Mouse (Mus musculus): ENCODE data around the gene Aspm. TPM values are rescaled to one million over a fixed set of nuclear protein-coding genes. Genes with fewer than 3 reads are reported as not detected.
"Not testable (repeated sequence)": the region's sequence is repeated elsewhere in the genome, so short reads cannot be mapped to it uniquely, and the experiment has no call there.

The Aspm gene
- polyA plus RNA-seq, 1 experiment from 2014 or later: 18.3 TPM

DNA sequence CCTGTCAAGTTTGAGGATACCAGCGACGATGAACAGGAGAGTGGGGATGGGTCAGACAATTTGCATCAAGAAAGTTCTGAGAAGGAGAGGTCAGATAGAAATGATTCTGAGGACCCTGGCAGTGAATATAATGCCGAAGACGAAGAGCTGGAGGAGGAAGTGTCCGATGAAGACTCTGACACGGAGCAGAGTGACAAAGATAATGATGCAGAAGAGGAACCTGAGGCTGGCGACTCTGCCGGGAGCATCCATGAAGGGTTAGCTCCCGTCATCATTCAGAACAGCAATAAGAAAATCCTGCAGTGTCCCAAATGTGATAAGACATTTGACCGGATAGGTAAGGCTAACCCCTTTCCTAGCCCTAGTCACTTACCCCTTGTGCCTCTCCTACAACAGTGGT is 30.6 kb upstream of the Aspm start:
- H3K9ac ChIP-seq (ENCODE audit: low read depth, low read length): peak overlapping the region; percentile 46; the same call in 1 of the 2 replicates
- peak overlapping the region; percentile 89 for H3K4me3 ChIP-seq (ENCODE audit: low read depth, low read length)
- WGBS (ENCODE audit: insufficient replicate concordance): 30% methylated on average over 10 of the region's 10 CpGs
- no peaks in the 10 kb centered on the region for H3K27me3 ChIP-seq (ENCODE audit: control insufficient read depth, insufficient read depth, low read length)
- no peak for ATAC-seq (replicated peaks; ENCODE audit: insufficient number of reproducible peaks, low FRiP score, low TSS enrichment)
- H3K36me3 ChIP-seq (ENCODE audit: control insufficient read depth, insufficient read depth, low read length): peaks cover under 1% of the 10 kb centered on the region; the same call in 1 of the 2 replicates
- H3K9me3 ChIP-seq (replicated peaks; ENCODE audit: control insufficient read depth, low read length): no peaks in the 10 kb centered on the region
- peak overlapping the region; percentile 89 for H3K4me2 ChIP-seq
- peaks cover 23% of the 10 kb centered on the region for H3K4me1 ChIP-seq (ENCODE audit: control insufficient read depth, insufficient read depth, low read length)
- no peak overlapping the region for H3K27ac ChIP-seq (ENCODE audit: low read depth, low read length)

GRCm38 (mm10) chr1:139425006-139425405 is 29.6 kb upstream of the Aspm start:
- Histone ChIP-seq H3K4me1 (ENCODE audit: control insufficient read depth, insufficient read depth, low read length) (peaks cover 23% of the 10 kb centered on the region), H3K9ac (ENCODE audit: low read depth, low read length) (0 out of 2 replicates have a peak overlapping the region, but pooled peaks have one; percentile 3), H3K36me3 (ENCODE audit: control insufficient read depth, insufficient read depth, low read length) (peaks cover 6% of the 10 kb centered on the region; the same call in 1 of the 2 replicates), H3K9me3 (replicated peaks; ENCODE audit: control insufficient read depth, low read length) (no peaks in the 10 kb centered on the region), H3K4me2 (peak overlapping the region; percentile 65), H3K27ac (ENCODE audit: low read depth, low read length) (no peak overlapping the region), H3K4me3 (ENCODE audit: low read depth, low read length) (peak overlapping the region; percentile 33), H3K27me3 (ENCODE audit: control insufficient read depth, insufficient read depth, low read length) (no peaks in the 10 kb centered on the region)
- 38% methylated on average over 3 of the region's 3 CpGs for WGBS (ENCODE audit: insufficient replicate concordance)
- ATAC-seq (replicated peaks; ENCODE audit: insufficient number of reproducible peaks, low FRiP score, low TSS enrichment): no peak

- H3K4me3 ChIP-seq (ENCODE audit: low read depth, low read length): no peak overlapping the region
- H3K4me1 ChIP-seq (ENCODE audit: control insufficient read depth, insufficient read depth, low read length): no peaks in the 10 kb centered on the region
- H3K27ac ChIP-seq (ENCODE audit: low read depth, low read length): no peak overlapping the region
- no peak overlapping the region for H3K4me2 ChIP-seq
- no peaks in the 10 kb centered on the region for H3K9me3 ChIP-seq (replicated peaks; ENCODE audit: control insufficient read depth, low read length)
- H3K27me3 ChIP-seq (ENCODE audit: control insufficient read depth, insufficient read depth, low read length): no peaks in the 10 kb centered on the region
- H3K9ac ChIP-seq (ENCODE audit: low read depth, low read length): no peak overlapping the region
- H3K36me3 ChIP-seq (ENCODE audit: control insufficient read depth, insufficient read depth, low read length): peaks cover 8% of the 10 kb centered on the region; the same call in 1 of the 2 replicates
- no peak for ATAC-seq (replicated peaks; ENCODE audit: insufficient number of reproducible peaks, low FRiP score, low TSS enrichment)
Observed at GRCm38 (mm10) chr1:139438373-139438772, 16.2 kb upstream of the Aspm start.

GRCm38 (mm10) chr1:139443103-139443502 is 11.5 kb upstream of the Aspm start:
- H3K4me2 ChIP-seq; H3K36me3 ChIP-seq (ENCODE audit: control insufficient read depth, insufficient read depth, low read length); H3K27ac ChIP-seq (ENCODE audit: low read depth, low read length); H3K4me1 ChIP-seq (ENCODE audit: control insufficient read depth, insufficient read depth, low read length); H3K9me3 ChIP-seq (replicated peaks; ENCODE audit: control insufficient read depth, low read length); ATAC-seq (replicated peaks; ENCODE audit: insufficient number of reproducible peaks, low FRiP score, low TSS enrichment); H3K4me3 ChIP-seq (ENCODE audit: low read depth, low read length); H3K27me3 ChIP-seq (ENCODE audit: control insufficient read depth, insufficient read depth, low read length); H3K9ac ChIP-seq (ENCODE audit: low read depth, low read length): not testable (repeated sequence)
- 82% methylated on average over 9 of the region's 9 CpGs for WGBS (ENCODE audit: insufficient replicate concordance)

GRCm38 (mm10) chr1:139455226-139455869 is 776 bp downstream of the Aspm start:
- ATAC-seq (replicated peaks; ENCODE audit: insufficient number of reproducible peaks, low FRiP score, low TSS enrichment): peak; percentile 61
- H3K4me1 ChIP-seq (ENCODE audit: control insufficient read depth, insufficient read depth, low read length): peaks cover 6% of the 10 kb centered on the region; the same call in 1 of the 2 replicates
- no peaks in the 10 kb centered on the region for H3K27me3 ChIP-seq (ENCODE audit: control insufficient read depth, insufficient read depth, low read length)
- no peaks in the 10 kb centered on the region for H3K9me3 ChIP-seq (replicated peaks; ENCODE audit: control insufficient read depth, low read length)
- peak overlapping the region; percentile 60 for H3K4me3 ChIP-seq (ENCODE audit: low read depth, low read length)
- peak overlapping the region; percentile 73 for H3K4me2 ChIP-seq
- H3K36me3 ChIP-seq (ENCODE audit: control insufficient read depth, insufficient read depth, low read length): no peaks in the 10 kb centered on the region; the same call in none of the 2 replicates
- peak overlapping the region; percentile 69 for H3K9ac ChIP-seq (ENCODE audit: low read depth, low read length)
- H3K27ac ChIP-seq (ENCODE audit: low read depth, low read length): peak overlapping the region; percentile 73
- WGBS (ENCODE audit: insufficient replicate concordance): 2% methylated on average over 17 of the region's 17 CpGs

GRCm38 (mm10) chr1:139460807-139461206 is 6.2 kb downstream of the Aspm start:
- no peak overlapping the region for H3K4me2 ChIP-seq
- peaks cover 7% of the 10 kb centered on the region for H3K36me3 ChIP-seq (ENCODE audit: control insufficient read depth, insufficient read depth, low read length)
- H3K9me3 ChIP-seq (replicated peaks; ENCODE audit: control insufficient read depth, low read length): no peaks in the 10 kb centered on the region
- WGBS (ENCODE audit: insufficient replicate concordance): 88% methylated on average over 5 of the region's 5 CpGs
- H3K4me3 ChIP-seq (ENCODE audit: low read depth, low read length): no peak overlapping the region
- peaks cover 4% of the 10 kb centered on the region; the same call in 1 of the 2 replicates for H3K4me1 ChIP-seq (ENCODE audit: control insufficient read depth, insufficient read depth, low read length)
- ATAC-seq (replicated peaks; ENCODE audit: insufficient number of reproducible peaks, low FRiP score, low TSS enrichment): no peak
- no peak overlapping the region for H3K27ac ChIP-seq (ENCODE audit: low read depth, low read length)
- H3K27me3 ChIP-seq (ENCODE audit: control insufficient read depth, insufficient read depth, low read length): no peaks in the 10 kb centered on the region
- H3K9ac ChIP-seq (ENCODE audit: low read depth, low read length): no peak overlapping the region

GRCm38 (mm10) chr1:139465936-139466335 is 11.4 kb downstream of the Aspm start:
- H3K4me3 ChIP-seq (ENCODE audit: low read depth, low read length): no peak overlapping the region
- no peaks in the 10 kb centered on the region for H3K9me3 ChIP-seq (replicated peaks; ENCODE audit: control insufficient read depth, low read length)
- peaks cover 27% of the 10 kb centered on the region for H3K36me3 ChIP-seq (ENCODE audit: control insufficient read depth, insufficient read depth, low read length)
- WGBS (ENCODE audit: insufficient replicate concordance): 78% methylated on average over 11 of the region's 11 CpGs
- no peaks in the 10 kb centered on the region for H3K27me3 ChIP-seq (ENCODE audit: control insufficient read depth, insufficient read depth, low read length)
- H3K27ac ChIP-seq (ENCODE audit: low read depth, low read length): no peak overlapping the region
- H3K4me2 ChIP-seq: no peak overlapping the region
- no peaks in the 10 kb centered on the region for H3K4me1 ChIP-seq (ENCODE audit: control insufficient read depth, insufficient read depth, low read length)
- no peak for ATAC-seq (replicated peaks; ENCODE audit: insufficient number of reproducible peaks, low FRiP score, low TSS enrichment)
- H3K9ac ChIP-seq (ENCODE audit: low read depth, low read length): no peak overlapping the region

- H3K4me1 ChIP-seq (ENCODE audit: control insufficient read depth, insufficient read depth, low read length): no peaks in the 10 kb centered on the region
- no peaks in the 10 kb centered on the region for H3K9me3 ChIP-seq (replicated peaks; ENCODE audit: control insufficient read depth, low read length)
- peaks cover 50% of the 10 kb centered on the region for H3K36me3 ChIP-seq (ENCODE audit: control insufficient read depth, insufficient read depth, low read length)
- ATAC-seq (replicated peaks; ENCODE audit: insufficient number of reproducible peaks, low FRiP score, low TSS enrichment): no peak
- no peak overlapping the region for H3K9ac ChIP-seq (ENCODE audit: low read depth, low read length)
- no peaks in the 10 kb centered on the region for H3K27me3 ChIP-seq (ENCODE audit: control insufficient read depth, insufficient read depth, low read length)
- no peak overlapping the region for H3K4me2 ChIP-seq
- H3K27ac ChIP-seq (ENCODE audit: low read depth, low read length): no peak overlapping the region
- 94% methylated on average over 11 of the region's 11 CpGs for WGBS (ENCODE audit: insufficient replicate concordance)
- H3K4me3 ChIP-seq (ENCODE audit: low read depth, low read length): no peak overlapping the region
Observed at GRCm38 (mm10) chr1:139478898-139479297, 24.3 kb downstream of the Aspm start.

- ATAC-seq (replicated peaks; ENCODE audit: insufficient number of reproducible peaks, low FRiP score, low TSS enrichment): no peak
- H3K4me2 ChIP-seq: no peak overlapping the region
- no peaks in the 10 kb centered on the region for H3K9me3 ChIP-seq (replicated peaks; ENCODE audit: control insufficient read depth, low read length)
- H3K36me3 ChIP-seq (ENCODE audit: control insufficient read depth, insufficient read depth, low read length): peaks cover 38% of the 10 kb centered on the region
- H3K4me3 ChIP-seq (ENCODE audit: low read depth, low read length): no peak overlapping the region
- no peak overlapping the region for H3K27ac ChIP-seq (ENCODE audit: low read depth, low read length)
- 89% methylated on average over 8 of the region's 8 CpGs for WGBS (ENCODE audit: insufficient replicate concordance)
- H3K9ac ChIP-seq (ENCODE audit: low read depth, low read length): no peak overlapping the region
- H3K27me3 ChIP-seq (ENCODE audit: control insufficient read depth, insufficient read depth, low read length): no peaks in the 10 kb centered on the region
- no peaks in the 10 kb centered on the region for H3K4me1 ChIP-seq (ENCODE audit: control insufficient read depth, insufficient read depth, low read length)
Observed at GRCm38 (mm10) chr1:139480246-139480645, 25.7 kb downstream of the Aspm start.
